Mouse (Mus musculus) G1E-ER4 (cell line): ENCODE measurements around the gene Cmtr1. TPM values are rescaled to one million over a fixed set of nuclear protein-coding genes. Genes with fewer than 3 reads are reported as not detected.

Experiments
- GATA1 ChIP-seq: IDR thresholded peaks from one replicate; pipeline ENCODE4 v1.8.0; 2012; ENCODE audit warnings: low read length, inconsistent platforms
- polyA plus RNA-seq: library from polyadenylated mRNA; stranded (reverse); fragments of >175 nt; gene quantifications from 2 replicates; pipeline ENCODE4 v1.2.3, GENCODE M21; 2012

The Cmtr1 gene
- polyA plus RNA-seq, 1 experiment, result 86.6 TPM

DNA sequence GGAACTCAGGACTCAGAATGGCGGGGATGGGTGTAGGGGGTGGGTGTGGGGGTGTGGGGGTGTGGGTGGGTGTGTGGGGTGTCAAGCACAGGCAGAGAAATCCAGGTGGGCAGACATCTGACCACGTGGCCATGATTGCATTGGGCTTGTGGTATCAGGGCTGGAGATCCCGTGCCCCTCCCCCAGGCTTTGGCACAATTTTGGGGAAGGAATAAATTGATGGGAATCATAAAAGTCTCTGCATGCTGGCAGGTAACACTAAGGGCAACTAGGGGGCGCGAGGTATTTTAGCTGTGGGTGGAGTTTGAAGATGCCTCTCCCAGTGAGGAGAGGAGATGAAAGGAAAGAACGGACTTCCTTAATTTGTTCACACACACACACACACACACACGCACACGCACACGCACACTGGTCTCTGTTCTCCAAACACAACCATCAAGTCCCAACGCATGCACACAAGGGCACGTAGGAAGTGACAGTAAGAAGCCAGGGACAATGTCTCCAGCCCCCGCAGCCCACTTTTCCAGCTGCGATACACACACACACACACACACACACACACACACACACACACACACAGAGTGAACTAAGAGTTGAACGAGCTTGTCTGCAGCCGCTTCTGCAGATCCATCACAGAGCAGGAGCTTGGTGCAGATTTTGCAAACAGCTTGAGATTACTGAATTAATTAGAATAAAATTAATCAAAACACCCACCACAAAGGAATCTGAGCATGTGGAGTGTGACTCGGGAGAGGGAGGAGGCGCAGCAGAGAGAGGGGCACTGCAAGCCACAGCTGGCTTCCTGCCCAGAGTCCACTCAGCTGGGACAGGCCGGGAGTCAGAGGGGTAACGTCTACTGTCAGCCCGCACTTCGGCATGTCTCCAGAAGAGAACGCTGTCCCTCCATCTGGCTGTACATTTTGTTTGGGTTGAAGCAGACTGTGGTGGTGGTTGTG is 77.7 kb downstream of the Cmtr1 start:
- no peak for TF ChIP-seq GATA1

DNA sequence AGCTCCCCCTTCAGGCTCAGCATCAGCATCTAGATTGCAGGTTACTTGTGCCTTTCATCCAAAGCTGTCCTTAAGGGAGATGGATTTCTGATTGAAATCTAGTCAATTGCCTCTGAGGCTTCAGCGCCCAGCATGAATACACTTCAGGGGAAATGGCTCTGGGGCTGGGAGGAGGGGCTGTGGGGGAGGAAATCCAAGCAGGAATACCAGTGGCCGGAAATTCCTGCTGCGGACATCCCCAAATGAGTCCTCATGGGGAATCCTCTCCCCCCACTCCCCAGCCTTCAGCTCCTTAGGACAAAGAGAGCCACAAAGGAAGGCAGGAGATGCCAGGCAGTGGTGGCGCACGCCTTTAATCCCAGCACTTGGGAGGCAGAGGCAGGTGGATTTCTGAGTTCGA is 87.1 kb downstream of the Cmtr1 start:
- TF ChIP-seq GATA1, result no peak

DNA sequence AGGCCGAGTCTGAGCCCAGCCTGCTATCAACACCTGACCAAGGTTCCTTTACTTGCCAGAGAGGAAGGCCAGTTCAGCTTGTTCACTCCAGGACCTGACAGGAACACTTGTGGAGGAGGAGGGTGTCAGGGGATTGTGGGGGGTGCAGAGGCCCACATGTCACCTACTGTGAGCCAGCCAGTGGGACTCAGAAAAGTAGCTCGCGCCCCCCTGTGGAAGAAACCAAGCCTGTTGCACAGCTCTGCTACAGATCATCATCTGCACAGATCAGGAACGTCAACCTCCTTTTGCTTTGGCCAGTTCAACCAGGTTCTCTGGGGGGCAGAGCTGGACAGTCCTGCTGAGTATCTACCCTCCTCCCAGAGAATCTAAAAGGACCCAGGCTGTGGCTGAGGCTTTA is 94.1 kb downstream of the Cmtr1 start:
- no peak for TF ChIP-seq GATA1

Other genes starting within 250 kb of the Cmtr1 start
- gene Pim1, start 169.8 kb upstream of the Cmtr1 start, polyA plus RNA-seq, result 96.2 and 112 TPM in 2 replicates
- not detected in 2 replicates for gene Gm17657, start 111.0 kb upstream of the Cmtr1 start, polyA plus RNA-seq
- gene Tbc1d22b, start 110.8 kb upstream of the Cmtr1 start, polyA plus RNA-seq, result 21.4 and 21.5 TPM in 2 replicates
- not detected in 2 replicates for gene Tmem217, start 108.2 kb upstream of the Cmtr1 start, polyA plus RNA-seq
- 16.7 and 24.3 TPM in 2 replicates for gene Rnf8, start 45.8 kb upstream of the Cmtr1 start, polyA plus RNA-seq
- 0.18 and 0.26 TPM in 2 replicates for gene Gm28043, start 45.7 kb upstream of the Cmtr1 start, polyA plus RNA-seq
- 4.5 and 14.4 TPM in 2 replicates for gene Ccdc167, start 56.4 kb downstream of the Cmtr1 start, polyA plus RNA-seq